Mouse (Mus musculus): ENCODE measurements around the gene Zfp444.

Gene Zfp444

GRCm38 (mm10) chr7:6172006-6172649, at the start of gene Zfp444:
TSS of gene Zfp444 (plus strand) at chr7:6172226.
- DNase-seq (ENCODE audit: low read depth) = peak; percentile 98

GRCm38 (mm10) chr7:6126690-6127448, 45.2 kb upstream of the Zfp444 start:
- peak; percentile 49 for DNase-seq (ENCODE audit: low read depth)

- no peak for DNase-seq (ENCODE audit: low read depth)
Observed at GRCm38 (mm10) chr7:6130346-6130745, 41.7 kb upstream of the Zfp444 start.

GRCm38 (mm10) chr7:6132646-6133045, 39.4 kb upstream of the Zfp444 start:
- no peak for DNase-seq (ENCODE audit: low read depth)

- no peak for DNase-seq (ENCODE audit: low read depth)
Observed at GRCm38 (mm10) chr7:6136497-6136896, 35.5 kb upstream of the Zfp444 start.

- DNase-seq (ENCODE audit: low read depth) = no peak
Observed at GRCm38 (mm10) chr7:6139295-6139694, 32.7 kb upstream of the Zfp444 start.

- no peak for DNase-seq (ENCODE audit: low read depth)
Observed at GRCm38 (mm10) chr7:6143991-6144531, 28.0 kb upstream of the Zfp444 start.

- no peak for DNase-seq (ENCODE audit: low read depth)
Observed at GRCm38 (mm10) chr7:6145423-6146188, 26.4 kb upstream of the Zfp444 start.

GRCm38 (mm10) chr7:6146194-6146981, 25.6 kb upstream of the Zfp444 start:
- DNase-seq (ENCODE audit: low read depth) = no peak

GRCm38 (mm10) chr7:6146982-6147325, 25.1 kb upstream of the Zfp444 start:
- no peak for DNase-seq (ENCODE audit: low read depth)

GRCm38 (mm10) chr7:6147688-6148087, 24.3 kb upstream of the Zfp444 start:
- DNase-seq (ENCODE audit: low read depth) = no peak

GRCm38 (mm10) chr7:6151266-6151665, 20.8 kb upstream of the Zfp444 start:
- no peak for DNase-seq (ENCODE audit: low read depth)

GRCm38 (mm10) chr7:6152036-6152435, 20.0 kb upstream of the Zfp444 start:
- no peak for DNase-seq (ENCODE audit: low read depth)

GRCm38 (mm10) chr7:6153131-6153530, 18.9 kb upstream of the Zfp444 start:
- no peak for DNase-seq (ENCODE audit: low read depth)

- no peak for DNase-seq (ENCODE audit: low read depth)
Observed at GRCm38 (mm10) chr7:6154164-6154563, 17.9 kb upstream of the Zfp444 start.

- no peak for DNase-seq (ENCODE audit: low read depth)
Observed at GRCm38 (mm10) chr7:6155031-6155872, 16.8 kb upstream of the Zfp444 start.

GRCm38 (mm10) chr7:6155901-6156411, 16.1 kb upstream of the Zfp444 start, which contains the start of gene Zfp787:
TSS of gene Zfp787 (minus strand) at chr7:6155997.
- DNase-seq (ENCODE audit: low read depth) = peak; percentile 91

- no peak for DNase-seq (ENCODE audit: low read depth)
Observed at GRCm38 (mm10) chr7:6156901-6157472, 15.0 kb upstream of the Zfp444 start.

- no peak for DNase-seq (ENCODE audit: low read depth)
Observed at GRCm38 (mm10) chr7:6157479-6157878, 14.5 kb upstream of the Zfp444 start.

GRCm38 (mm10) chr7:6159604-6160003, 12.4 kb upstream of the Zfp444 start:
- no peak for DNase-seq (ENCODE audit: low read depth)
